Mouse (Mus musculus) intestine, embryonic 16.5 days (tissue): ENCODE data around the gene Sh3rf1. TPM values are rescaled to one million over a fixed set of nuclear protein-coding genes. Genes with fewer than 3 reads are reported as not detected.
A peak's percentile ranks its signal among the peaks of the same experiment; 100 is the strongest.

Experiments used
- ATAC-seq: fragments of 200-750 bp; cut with Nextera tagmentation; 2 replicates; pipeline ENCODE4 v1.8.0; 2017; ENCODE audit warnings: moderate TSS enrichment, moderate library complexity
- H3K27ac ChIP-seq: fragments of 300-500 bp; sonication (generic); 2 replicates; pipeline ENCODE4 v1.5.1; 2014; ENCODE audit warnings: mild to moderate bottlenecking, low read length
- H3K27me3 ChIP-seq: fragments of 300-500 bp; sonication (generic); replicated peaks from 2 replicates; pipeline ENCODE4 v1.6.1; 2014; ENCODE audit warnings: low read length, control low read depth, mixed read lengths; ENCODE audit not compliant: control insufficient read depth, insufficient read depth
- H3K36me3 ChIP-seq: fragments of 300-500 bp; sonication (generic); 2 replicates; pipeline ENCODE4 v1.6.1; 2014; ENCODE audit warnings: low read length, control low read depth; ENCODE audit not compliant: control insufficient read depth, insufficient read depth
- H3K4me1 ChIP-seq: fragments of 300-500 bp; sonication (generic); 2 replicates; pipeline ENCODE4 v1.6.1; 2014; ENCODE audit warnings: low read length, control low read depth, mixed read lengths; ENCODE audit not compliant: control insufficient read depth, insufficient read depth
- H3K4me2 ChIP-seq: fragments of 300-500 bp; sonication (generic); 2 replicates; pipeline ENCODE4 v1.6.1; 2014; ENCODE audit warnings: low read depth, low read length, control low read depth
- H3K4me3 ChIP-seq: fragments of 300-500 bp; sonication (generic); 2 replicates; pipeline ENCODE4 v1.5.1; 2014; ENCODE audit warnings: mild to moderate bottlenecking, low read length
- H3K9ac ChIP-seq: fragments of 300-500 bp; sonication (generic); 2 replicates; pipeline ENCODE4 v1.6.1; 2014; ENCODE audit warnings: low read depth, low read length
- H3K9me3 ChIP-seq: fragments of 300-500 bp; sonication (generic); 2 replicates; pipeline ENCODE4 v1.6.1; 2016; ENCODE audit warnings: low read length, control low read depth; ENCODE audit not compliant: control insufficient read depth
- WGBS: fragments of 180-500 bp; shearing (Covaris S2); extraction: QIAGEN DNeasy Blood & Tissue Kit; methylation state at CpG from one replicate; pipeline ENCODE4 v1.1.7; 2014; 5-methylcytosine and 5-hydroxymethylcytosine counted together
- polyA plus RNA-seq: library from polyadenylated mRNA; unstranded; fragments of >200 nt; fragmentation: Nextera tagmentation; extraction: Ambion mirVana; gene quantifications from 2 replicates; pipeline ENCODE4 v1.2.1, GENCODE M21; 2015

The Sh3rf1 gene
- polyA plus RNA-seq, 1 experiment from 2014 or later, result 11.0 TPM

- Histone ChIP-seq H3K9me3 (no peaks in the 10 kb centered on the region), H3K4me3 (no peak overlapping the region), H3K4me1 (peaks cover 31% of the 10 kb centered on the region), H3K9ac (no peak overlapping the region), H3K36me3 (no peaks in the 10 kb centered on the region), H3K4me2 (no peak overlapping the region), H3K27me3 (no peaks in the 10 kb centered on the region), H3K27ac (no peak overlapping the region)
- ATAC-seq, result no peak
- 74% methylated on average over 14 of the region's 14 CpGs for WGBS
These were observed 63.2 kb downstream of the Sh3rf1 start for GRCm38 (mm10) chr8:61286795-61287385.

GRCm38 (mm10) chr8:61288006-61288566 lies 64.4 kb downstream of the Sh3rf1 start:
- WGBS, result 68% methylated on average over 11 of the region's 11 CpGs
- Histone ChIP-seq H3K4me2 (no peak overlapping the region), H3K27ac (no peak overlapping the region), H3K9ac (no peak overlapping the region), H3K27me3 (no peaks in the 10 kb centered on the region), H3K4me1 (peaks cover 22% of the 10 kb centered on the region), H3K9me3 (no peaks in the 10 kb centered on the region), H3K36me3 (no peaks in the 10 kb centered on the region), H3K4me3 (no peak overlapping the region)
- ATAC-seq, result no peak

- ATAC-seq, result no peak
- Histone ChIP-seq H3K36me3 (no peaks in the 10 kb centered on the region), H3K27me3 (no peaks in the 10 kb centered on the region), H3K4me3 (no peak overlapping the region), H3K9ac (no peak overlapping the region), H3K27ac (no peak overlapping the region), H3K4me1 (peaks cover 16% of the 10 kb centered on the region), H3K9me3 (no peaks in the 10 kb centered on the region), H3K4me2 (no peak overlapping the region)
- WGBS, result 43% methylated on average over 7 of the region's 7 CpGs
These were observed 65.0 kb downstream of the Sh3rf1 start for GRCm38 (mm10) chr8:61288676-61289075.

GRCm38 (mm10) chr8:61295040-61295439 lies 71.4 kb downstream of the Sh3rf1 start:
- no peak for ATAC-seq
- no peak overlapping the region for H3K27ac ChIP-seq
- no peak overlapping the region for H3K4me2 ChIP-seq
- H3K36me3 ChIP-seq, result no peaks in the 10 kb centered on the region
- H3K9ac ChIP-seq, result no peak overlapping the region
- H3K27me3 ChIP-seq, result no peaks in the 10 kb centered on the region
- WGBS, result 89% methylated on average over 4 of the region's 4 CpGs
- H3K4me1 ChIP-seq, result peaks cover 2% of the 10 kb centered on the region; the same call in 1 of the 2 replicates
- no peaks in the 10 kb centered on the region for H3K9me3 ChIP-seq
- no peak overlapping the region for H3K4me3 ChIP-seq

GRCm38 (mm10) chr8:61295441-61295840 lies 71.8 kb downstream of the Sh3rf1 start:
- Histone ChIP-seq H3K9me3 (no peaks in the 10 kb centered on the region), H3K27ac (no peak overlapping the region), H3K27me3 (no peaks in the 10 kb centered on the region), H3K4me1 (peaks cover 2% of the 10 kb centered on the region; the same call in 1 of the 2 replicates), H3K36me3 (no peaks in the 10 kb centered on the region), H3K4me2 (no peak overlapping the region), H3K9ac (no peak overlapping the region), H3K4me3 (no peak overlapping the region)
- 66% methylated on average over 12 of the region's 12 CpGs for WGBS
- ATAC-seq, result no peak

GRCm38 (mm10) chr8:61298828-61299227 lies 75.2 kb downstream of the Sh3rf1 start:
- Histone ChIP-seq H3K4me3 (no peak overlapping the region), H3K4me2 (no peak overlapping the region), H3K36me3 (no peaks in the 10 kb centered on the region), H3K27me3 (no peaks in the 10 kb centered on the region), H3K9ac (no peak overlapping the region), H3K9me3 (no peaks in the 10 kb centered on the region), H3K27ac (no peak overlapping the region), H3K4me1 (peaks cover 2% of the 10 kb centered on the region; the same call in 1 of the 2 replicates)
- 60% methylated on average over 4 of the region's 4 CpGs for WGBS
- ATAC-seq, result no peak

GRCm38 (mm10) chr8:61301298-61302028 lies 77.8 kb downstream of the Sh3rf1 start:
- H3K9ac ChIP-seq, result no peak overlapping the region
- peaks cover 2% of the 10 kb centered on the region; the same call in 1 of the 2 replicates for H3K4me1 ChIP-seq
- H3K9me3 ChIP-seq, result no peaks in the 10 kb centered on the region
- H3K4me2 ChIP-seq, result no peak overlapping the region
- ATAC-seq, result no peak
- H3K4me3 ChIP-seq, result no peak overlapping the region
- no peak overlapping the region for H3K27ac ChIP-seq
- no peaks in the 10 kb centered on the region for H3K27me3 ChIP-seq
- H3K36me3 ChIP-seq, result no peaks in the 10 kb centered on the region
- 73% methylated on average over 18 of the region's 18 CpGs for WGBS

GRCm38 (mm10) chr8:61302029-61302368 lies 78.3 kb downstream of the Sh3rf1 start:
- H3K4me3 ChIP-seq, result no peak overlapping the region
- no peaks in the 10 kb centered on the region for H3K36me3 ChIP-seq
- no peak overlapping the region for H3K4me2 ChIP-seq
- 76% methylated on average over 5 of the region's 5 CpGs for WGBS
- no peaks in the 10 kb centered on the region for H3K27me3 ChIP-seq
- no peaks in the 10 kb centered on the region for H3K9me3 ChIP-seq
- ATAC-seq, result no peak
- H3K4me1 ChIP-seq, result peaks cover 2% of the 10 kb centered on the region; the same call in 1 of the 2 replicates
- no peak overlapping the region for H3K9ac ChIP-seq
- H3K27ac ChIP-seq, result no peak overlapping the region

- peak; percentile 34; the same call in 1 of the 2 replicates for ATAC-seq
- H3K4me3 ChIP-seq, result no peak overlapping the region
- H3K9ac ChIP-seq, result no peak overlapping the region
- WGBS, result 76% methylated on average over 7 of the region's 7 CpGs
- H3K27ac ChIP-seq, result no peak overlapping the region
- no peak overlapping the region for H3K4me2 ChIP-seq
- no peaks in the 10 kb centered on the region for H3K36me3 ChIP-seq
- H3K4me1 ChIP-seq, result peaks cover 5% of the 10 kb centered on the region; the same call in 1 of the 2 replicates
- H3K27me3 ChIP-seq, result no peaks in the 10 kb centered on the region
- no peaks in the 10 kb centered on the region for H3K9me3 ChIP-seq
These were observed 81.9 kb downstream of the Sh3rf1 start for GRCm38 (mm10) chr8:61305451-61306070.
